Mouse (Mus musculus) cortical plate, adult 2 months (tissue): Measurements from ENCODE around the gene Hectd1.

Experiments
- CTCF ChIP-seq: fragments of 200-500 bp; IDR thresholded peaks from 2 replicates; pipeline ENCODE4 v1.5.1; 2011; ENCODE audit warnings: mild to moderate bottlenecking, control low read depth, low read length; ENCODE audit not compliant: insufficient read depth; ENCODE audit errors: extremely low read depth
- POLR2A ChIP-seq: fragments of 200-500 bp; IDR thresholded peaks from 2 replicates; pipeline ENCODE4 v1.6.1; 2011; ENCODE audit warnings: mild to moderate bottlenecking, low read length, control low read depth; ENCODE audit not compliant: insufficient read depth; ENCODE audit errors: extremely low read depth

- TF ChIP-seq CTCF = no peak
- TF ChIP-seq POLR2A = no peak
Observed at GRCm38 (mm10) chr12:51703859-51704258, 125.5 kb downstream of the Hectd1 start.
